Comparison of ENCODE assay signal across 21 mouse cellular contexts in the genomic region with DNA sequence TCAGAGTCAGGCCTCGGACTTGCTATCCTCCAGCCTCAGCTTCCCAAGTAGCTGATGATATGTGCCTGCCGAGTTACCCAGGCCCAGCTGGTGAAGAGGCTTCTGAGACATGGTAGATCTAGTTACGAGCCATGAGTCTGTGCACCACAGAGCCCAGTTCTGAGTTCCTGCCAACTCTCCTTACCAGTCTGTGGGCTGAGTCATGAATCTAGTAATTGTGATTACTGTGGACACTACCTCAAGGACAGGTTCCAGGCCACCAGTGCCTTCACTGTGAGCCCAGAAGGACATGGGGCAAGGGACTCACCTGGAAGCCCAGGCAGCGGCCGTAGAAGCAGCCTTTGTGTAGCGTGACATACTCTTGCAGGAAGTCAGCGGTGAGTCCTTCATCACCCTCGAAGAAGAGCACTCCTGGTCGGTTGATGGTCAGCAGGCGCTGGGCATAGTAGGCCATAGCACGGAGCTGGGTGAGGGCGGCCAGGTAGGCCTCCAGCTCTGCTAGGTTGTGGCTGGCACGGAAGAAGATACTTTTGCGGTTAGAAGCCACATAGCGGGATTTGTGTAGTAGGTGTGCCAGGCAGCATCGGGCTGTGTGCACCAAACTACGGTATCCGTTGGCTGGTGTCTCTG. TPM values are rescaled to one million over a fixed set of nuclear protein-coding genes. Genes with fewer than 3 reads are reported as not detected.
A peak's percentile ranks its signal among the peaks of the same experiment; 100 is the strongest.
DNase-seq lines count a peak whose midpoint lies in the region; ATAC-seq and TF ChIP-seq lines count a peak whose summit lies in the region.
"Had no signal": no experiment of that assay in that cellular context is flagged by ENCODE, and none has a peak within 500 bp of the region (broad histone marks: within the 10 kb centered on the region; RNA-seq: fewer than 3 reads in every experiment).

No protein-coding gene starts in this region.

- H3K36me3 ChIP-seq in kidney, embryonic 14.5 days (ENCODE audit: control insufficient read depth, insufficient read depth, low read length) = peaks cover 40% of the 10 kb centered on the region
- H3K36me3 ChIP-seq in hindbrain, postnatal 0 days (ENCODE audit: insufficient read depth, low read length) = peaks cover 27% of the 10 kb centered on the region

- no peak overlapping the region for H3K9ac ChIP-seq in kidney, embryonic 14.5 days (ENCODE audit: low read depth, low read length)
- H3K9ac ChIP-seq in hindbrain, postnatal 0 days (replicated peaks; ENCODE audit: low read length) = no peak overlapping the region
- H3K9ac ChIP-seq: intestine, embryonic 15.5 days; lung, embryonic 15.5 days had no signal

- H3K9me3 ChIP-seq in kidney, embryonic 14.5 days (ENCODE audit: control insufficient read depth, low read length) = no peaks in the 10 kb centered on the region
- H3K9me3 ChIP-seq in hindbrain, postnatal 0 days (ENCODE audit: low read length) = no peaks in the 10 kb centered on the region
- H3K9me3 ChIP-seq: G1E; intestine, embryonic 15.5 days; lung, embryonic 15.5 days had no signal

- no peaks in the 10 kb centered on the region for H3K27me3 ChIP-seq in kidney, embryonic 14.5 days (ENCODE audit: control insufficient read depth, insufficient read depth, low read length)
- H3K27me3 ChIP-seq in hindbrain, postnatal 0 days (ENCODE audit: insufficient read depth, low read length) = no peaks in the 10 kb centered on the region
- H3K27me3 ChIP-seq: intestine, embryonic 15.5 days; lung, embryonic 15.5 days had no signal

- H3K4me3 ChIP-seq in kidney, embryonic 14.5 days (ENCODE audit: low read length) = no peak overlapping the region
- H3K4me3 ChIP-seq in hindbrain, postnatal 0 days (ENCODE audit: low read length) = no peak overlapping the region
- H3K4me3 ChIP-seq: intestine, embryonic 15.5 days; lung, embryonic 15.5 days had no signal

- DNase-seq in cerebellum, adult 9-11 months = peak; percentile 30
- DNase-seq in cerebellum, adult 9-10 months = no peak
- DNase-seq in kidney, postnatal 10 days = peak; percentile 7
- peak; percentile 52 for DNase-seq in adipocyte (ENCODE audit: low spot score)
- peak; percentile 51 for DNase-seq in brain, adult 2 months (ENCODE audit: low read depth, low spot score)
- no peak for DNase-seq in hindbrain, postnatal 0 days (ENCODE audit: low spot score)
- DNase-seq: kidney, postnatal 14 days; liver; right cerebral cortex, postnatal 14 days had no signal

- H3K4me1 ChIP-seq in kidney, embryonic 14.5 days (ENCODE audit: control insufficient read depth, insufficient read depth, low read length) = no peaks in the 10 kb centered on the region; the same call in 1 of the 2 replicates
- 0 out of 2 replicates have a peak, but pooled peaks cover 7% of the 10 kb centered on the region for H3K4me1 ChIP-seq in hindbrain, postnatal 0 days (ENCODE audit: insufficient read depth, low read length)

- no peak overlapping the region for H3K27ac ChIP-seq in kidney, embryonic 14.5 days (ENCODE audit: low read depth, low read length)
- H3K27ac ChIP-seq in hindbrain, postnatal 0 days = no peak overlapping the region
- H3K27ac ChIP-seq: intestine, embryonic 15.5 days; lung, embryonic 15.5 days had no signal

- 93% methylated on average over 18 of the region's 18 CpGs for WGBS in kidney, embryonic 14.5 days
- 94% methylated on average over 18 of the region's 18 CpGs for WGBS in hindbrain, postnatal 0 days

- ATAC-seq in kidney, embryonic 14.5 days (ENCODE audit: low FRiP score, low TSS enrichment) = no peak
- ATAC-seq in hindbrain, postnatal 0 days = no peak
- ATAC-seq: intestine, embryonic 15.5 days; midbrain, embryonic 16.5 days had no signal

- no peak for TF ChIP-seq CTCF in hindbrain, postnatal 0 days (IDR thresholded peaks at IDR 0.05; ENCODE audit: low read depth)

- no peak overlapping the region for H3K4me2 ChIP-seq in kidney, embryonic 14.5 days (replicated peaks; ENCODE audit: low read depth, low read length)
- no peak overlapping the region for H3K4me2 ChIP-seq in hindbrain, postnatal 0 days (ENCODE audit: low read depth, low read length)
- H3K4me2 ChIP-seq: intestine, embryonic 15.5 days; lung, embryonic 15.5 days had no signal

RNA-seq across cellular contexts. Expression of gene Lipe, which starts 10.6 kb away (rescaled TPM):
- 5.3 and 6.8 TPM in 2 replicates for polyA plus RNA-seq in kidney, embryonic 14.5 days (2014; fragmentation: Nextera tagmentation; extraction: Ambion mirVana)
- total RNA-seq in hindbrain, postnatal 0 days (2014; rRNA removed) = 9.6 and 18.7 TPM in 2 replicates
- 7.8 and 9.1 TPM in 2 replicates for polyA plus RNA-seq in hindbrain, postnatal 0 days (2015; fragmentation: Nextera tagmentation; extraction: Ambion mirVana)

RNA-seq across cellular contexts. Expression of gene Cnfn, which starts 18.4 kb away (rescaled TPM):
- not detected in 2 replicates for polyA plus RNA-seq in kidney, embryonic 14.5 days (2014; fragmentation: Nextera tagmentation; extraction: Ambion mirVana)
- total RNA-seq in hindbrain, postnatal 0 days (2014; rRNA removed) = not detected in 2 replicates
- 0.30 and 0.89 TPM in 2 replicates for polyA plus RNA-seq in hindbrain, postnatal 0 days (2015; fragmentation: Nextera tagmentation; extraction: Ambion mirVana)
- total RNA-seq: common myeloid progenitor, adult 5-6 weeks; G1E; heart, adult 8-10 months; hematopoietic stem cell, adult 5-6 weeks; layer of hippocampus, postnatal 10 days; left cerebral cortex, postnatal 14 days; megakaryocyte progenitor cell, adult 5-6 weeks had no signal
- polyA plus RNA-seq: brain, embryonic 14.5 days; G1E; midbrain, embryonic 16.5 days had no signal

RNA-seq across cellular contexts. Expression of gene Cxcl17, which starts 24.8 kb away (rescaled TPM):
- 0.27 and 0.30 TPM in 2 replicates for polyA plus RNA-seq in kidney, embryonic 14.5 days (2014; fragmentation: Nextera tagmentation; extraction: Ambion mirVana)
- not detected in 2 replicates for total RNA-seq in hindbrain, postnatal 0 days (2014; rRNA removed)
- 0.66 and 0.82 TPM in 2 replicates for polyA plus RNA-seq in hindbrain, postnatal 0 days (2015; fragmentation: Nextera tagmentation; extraction: Ambion mirVana)
- total RNA-seq: common myeloid progenitor, adult 5-6 weeks; G1E; heart, adult 8-10 months; hematopoietic stem cell, adult 5-6 weeks; layer of hippocampus, postnatal 10 days; left cerebral cortex, postnatal 14 days; megakaryocyte progenitor cell, adult 5-6 weeks had no signal
- polyA plus RNA-seq: brain, embryonic 14.5 days; G1E; intestine, embryonic 15.5 days had no signal

Comparison
In these comparisons a context has a peak if more than half of its experiments do, and no peak if none do; other contexts are left out.
1. DNase-seq: peak in cerebellum, adult 9-11 months (single experiment), kidney, postnatal 10 days (single experiment), adipocyte (single experiment) and brain, adult 2 months (single experiment); none in cerebellum, adult 9-10 months (single experiment) and hindbrain, postnatal 0 days (single experiment).